Mouse (Mus musculus) lung, adult 2 months (tissue): ENCODE results near the gene Ptch2. TPM values are rescaled to one million over a fixed set of nuclear protein-coding genes. Genes with fewer than 3 reads are reported as not detected.

Experiments used
- DNase-seq: peaks from one replicate; pipeline ENCODE4 v3.0.0; 2022
- H3K4me1 ChIP-seq: fragments of 200-500 bp; 2 replicates; pipeline ENCODE4 v1.6.1; 2011; ENCODE audit warnings: low read length; ENCODE audit not compliant: control insufficient read depth, insufficient read depth
- H3K4me3 ChIP-seq: fragments of 200-500 bp; replicated peaks from 2 replicates; pipeline ENCODE3; 2011; ENCODE audit warnings: low read depth, mild to moderate bottlenecking, control low read depth, low read length; ENCODE audit errors: extremely low read depth
- CTCF ChIP-seq: fragments of 200-500 bp; IDR thresholded peaks from 2 replicates; pipeline ENCODE4 v1.5.1; 2011; ENCODE audit warnings: mild to moderate bottlenecking, low read length, control low read depth; ENCODE audit not compliant: insufficient read depth
- POLR2A ChIP-seq: fragments of 200-500 bp; IDR thresholded peaks from 2 replicates; pipeline ENCODE4 v1.6.1; 2011; ENCODE audit warnings: low read depth, mild to moderate bottlenecking, control low read depth, low read length, borderline replicate concordance; ENCODE audit errors: extremely low read depth
- WGBS: fragments of 180-500 bp; shearing (Covaris S2); methylation state at CpG from one replicate; pipeline ENCODE4 v1.1.7; 2018; 5-methylcytosine and 5-hydroxymethylcytosine counted together
- polyA plus RNA-seq: library from polyadenylated mRNA; depleted of rRNA; stranded (reverse); fragments of >200 nt; gene quantifications from 2 replicates; pipeline ENCODE4 v1.2.3, GENCODE M21; 2012

Ptch2 gene
- polyA plus RNA-seq, 1 experiment = 8.8 TPM

GRCm38 (mm10) chr4:117146176-117146575 is 50.3 kb downstream of the Ptch2 start:
- TF ChIP-seq CTCF = peak; percentile 79
- no peak for TF ChIP-seq POLR2A
- Histone ChIP-seq H3K4me3 (no peak overlapping the region), H3K4me1 (no peaks in the 10 kb centered on the region)
- 40% methylated on average over 15 of the region's 15 CpGs for WGBS
- peak; percentile 86 for DNase-seq

- TF ChIP-seq CTCF = no peak
- no peak for TF ChIP-seq POLR2A
- no peak overlapping the region for H3K4me3 ChIP-seq
- whole genome bisulfite sequencing = 76% methylated on average over 18 of the region's 18 CpGs
- no peak for DNase-seq
- no peaks in the 10 kb centered on the region for H3K4me1 ChIP-seq
Observed at GRCm38 (mm10) chr4:117148047-117148713, 52.3 kb downstream of the Ptch2 start.

GRCm38 (mm10) chr4:117148815-117149214 is 52.9 kb downstream of the Ptch2 start:
- no peak for TF ChIP-seq POLR2A
- no peak for TF ChIP-seq CTCF
- Histone ChIP-seq H3K4me3 (no peak overlapping the region), H3K4me1 (no peaks in the 10 kb centered on the region)
- 71% methylated on average over 24 of the region's 24 CpGs for WGBS
- DNase-seq = no peak

GRCm38 (mm10) chr4:117149291-117150211 is 53.7 kb downstream of the Ptch2 start:
- no peak for DNase-seq
- 69% methylated on average over 6 of the region's 6 CpGs for WGBS
- H3K4me1 ChIP-seq = 0 out of 2 replicates have a peak, but pooled peaks cover 1% of the 10 kb centered on the region

GRCm38 (mm10) chr4:117150212-117150733 is 54.4 kb downstream of the Ptch2 start:
- Histone ChIP-seq H3K4me3 (no peak overlapping the region), H3K4me1 (0 out of 2 replicates have a peak, but pooled peaks cover 4% of the 10 kb centered on the region)
- DNase-seq = no peak
- 91% methylated on average over 6 of the region's 6 CpGs for WGBS
- no peak for TF ChIP-seq CTCF
- TF ChIP-seq POLR2A = no peak

More at GRCm38 (mm10) chr4:117149291-117150211, 53.7 kb downstream of the Ptch2 start:
- TF ChIP-seq POLR2A (no peak), CTCF (no peak)
- no peak overlapping the region for H3K4me3 ChIP-seq

- WGBS = 69% methylated on average over 1 of the region's 1 CpGs
- no peak for TF ChIP-seq POLR2A
- no peak for DNase-seq
Observed at GRCm38 (mm10) chr4:117151416-117151815, 55.5 kb downstream of the Ptch2 start.

GRCm38 (mm10) chr4:117152714-117153113 is 56.8 kb downstream of the Ptch2 start:
- Histone ChIP-seq H3K4me3 (no peak overlapping the region), H3K4me1 (0 out of 2 replicates have a peak, but pooled peaks cover 4% of the 10 kb centered on the region)
- TF ChIP-seq POLR2A = no peak
- TF ChIP-seq CTCF = no peak
- no peak for DNase-seq
- 52% methylated on average over 5 of the region's 5 CpGs for WGBS

More at GRCm38 (mm10) chr4:117151416-117151815, 55.5 kb downstream of the Ptch2 start:
- 0 out of 2 replicates have a peak, but pooled peaks cover 4% of the 10 kb centered on the region for H3K4me1 ChIP-seq
- no peak overlapping the region for H3K4me3 ChIP-seq

GRCm38 (mm10) chr4:117155020-117155791 is 59.3 kb downstream of the Ptch2 start:
- Histone ChIP-seq H3K4me1 (0 out of 2 replicates have a peak, but pooled peaks cover 4% of the 10 kb centered on the region), H3K4me3 (peak overlapping the region; percentile 82)
- no peak for DNase-seq
- no peak for TF ChIP-seq CTCF
- no peak for TF ChIP-seq POLR2A
- 3% methylated on average over 44 of the region's 44 CpGs for WGBS
